Mouse (Mus musculus) forebrain, embryonic 10.5 days (tissue): Measurements from ENCODE around the gene Gm42791. TPM values are rescaled to one million over a fixed set of nuclear protein-coding genes. Genes with fewer than 3 reads are reported as not detected.

Experiments
- DNase-seq: peaks from one replicate; pipeline ENCODE4 v3.0.0-alpha.2; 2017; ENCODE audit warnings: low spot score; ENCODE audit errors: extremely low spot score
- H3K27ac ChIP-seq: fragments of 300-500 bp; sonication (generic); 2 replicates; pipeline ENCODE4 v1.5.1; 2016; ENCODE audit warnings: mild to moderate bottlenecking
- H3K27me3 ChIP-seq: fragments of 300-500 bp; sonication (generic); 2 replicates; pipeline ENCODE4 v1.6.1; 2016; ENCODE audit warnings: mild to moderate bottlenecking; ENCODE audit not compliant: poor library complexity, severe bottlenecking
- H3K36me3 ChIP-seq: fragments of 300-500 bp; sonication (generic); replicated peaks from 2 replicates; pipeline ENCODE4 v1.6.1; 2016; ENCODE audit warnings: mild to moderate bottlenecking, moderate library complexity
- H3K4me1 ChIP-seq: fragments of 300-500 bp; sonication (generic); 2 replicates; pipeline ENCODE4 v1.6.1; 2016
- H3K4me3 ChIP-seq: fragments of 300-500 bp; sonication (generic); 2 replicates; pipeline ENCODE4 v1.5.1; 2016; ENCODE audit warnings: mild to moderate bottlenecking, moderate library complexity
- H3K9me3 ChIP-seq: fragments of 300-500 bp; sonication (generic); 2 replicates; pipeline ENCODE4 v1.6.1; 2016; ENCODE audit warnings: mild to moderate bottlenecking, moderate library complexity
- WGBS: fragments of 180-500 bp; shearing (Covaris S2); methylation state at CpG from one replicate; pipeline ENCODE4 v1.1.7; 2016; 5-methylcytosine and 5-hydroxymethylcytosine counted together
- polyA plus RNA-seq: library from polyadenylated mRNA; unstranded; fragments of >200 nt; fragmentation: Nextera tagmentation; extraction: Ambion mirVana; gene quantifications from 2 replicates; pipeline ENCODE4 v1.2.1, GENCODE M21; 2016

Gm42791 gene
- polyA plus RNA-seq, 1 experiment from 2014 or later, result 1.2 TPM

DNA sequence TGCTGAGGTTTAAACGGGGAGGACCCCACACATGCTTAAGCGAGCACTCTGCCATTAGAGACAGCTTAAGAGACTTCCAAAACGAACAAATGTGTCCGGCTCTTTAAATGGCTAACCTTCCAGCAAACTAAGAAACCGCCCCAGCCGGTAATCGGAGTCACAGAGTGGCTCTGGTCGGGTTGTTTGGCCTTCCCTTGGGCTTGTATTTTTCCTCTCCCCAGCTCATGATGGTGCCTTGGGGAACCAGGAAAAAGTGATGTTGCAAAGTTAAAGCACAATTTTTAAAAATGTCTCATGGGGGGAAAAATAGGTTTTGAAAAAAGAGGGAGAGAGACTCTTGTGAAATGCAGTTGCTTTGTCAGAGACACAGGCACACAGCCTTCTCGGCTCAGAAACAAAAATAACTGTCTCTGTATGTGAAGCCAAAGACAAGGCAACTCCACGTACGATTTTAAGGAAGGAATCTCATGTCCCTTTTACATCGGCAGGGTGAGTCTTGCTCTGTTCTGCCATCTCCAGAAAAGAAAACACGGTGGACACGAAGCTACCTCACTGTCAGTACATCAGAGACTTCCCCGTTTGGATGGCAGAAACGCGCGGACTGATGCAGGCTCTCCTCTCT is 25.2 kb upstream of the Gm42791 start:
- H3K4me1 ChIP-seq, result peaks cover 21% of the 10 kb centered on the region
- H3K36me3 ChIP-seq, result no peaks in the 10 kb centered on the region
- no peaks in the 10 kb centered on the region for H3K9me3 ChIP-seq
- DNase-seq, result no peak
- H3K27ac ChIP-seq, result no peak overlapping the region
- 60% methylated on average over 18 of the region's 18 CpGs for WGBS
- peaks cover 22% of the 10 kb centered on the region for H3K27me3 ChIP-seq
- H3K4me3 ChIP-seq, result no peak overlapping the region

DNA sequence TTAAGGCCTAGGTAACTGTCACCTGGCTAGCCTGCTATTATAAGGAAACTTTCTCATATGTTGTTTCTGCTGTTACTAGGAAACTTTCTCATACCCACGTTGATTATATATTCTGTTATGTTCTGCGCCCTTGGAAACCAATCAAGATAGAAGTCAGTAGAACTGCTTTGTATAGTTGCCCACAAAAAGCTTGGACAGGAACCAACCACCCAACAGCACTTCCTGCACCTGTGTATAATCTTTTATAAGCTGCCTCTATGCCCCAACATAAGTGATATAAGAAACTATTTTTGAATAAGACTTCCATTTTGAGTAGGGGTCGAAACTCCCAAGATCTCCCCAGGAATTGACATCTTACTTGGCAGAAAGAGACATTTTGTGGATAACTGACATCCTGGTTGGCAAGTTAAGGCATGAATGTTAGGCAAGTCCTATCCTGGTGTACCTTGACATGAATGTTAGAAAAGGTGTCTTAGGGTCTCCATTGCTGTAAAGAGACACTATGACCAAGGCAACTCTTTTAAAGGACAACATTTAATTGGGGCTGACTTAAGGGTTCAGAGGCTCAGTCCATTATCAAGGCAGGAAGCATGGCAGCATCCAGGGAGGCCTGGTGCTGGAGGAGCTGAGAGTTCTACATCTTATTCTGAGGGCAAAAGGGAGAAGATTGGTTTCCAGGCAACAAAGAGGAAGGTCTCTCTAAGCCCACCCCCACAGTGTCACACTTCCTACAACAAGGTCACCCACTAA is 22.9 kb upstream of the Gm42791 start:
- Histone ChIP-seq H3K4me3 (no peak overlapping the region), H3K27me3 (peaks cover 37% of the 10 kb centered on the region), H3K27ac (no peak overlapping the region), H3K9me3 (no peaks in the 10 kb centered on the region), H3K4me1 (peaks cover 29% of the 10 kb centered on the region), H3K36me3 (no peaks in the 10 kb centered on the region)
- DNase-seq, result no peak
- WGBS, result 90% methylated on average over 3 of the region's 3 CpGs

- Histone ChIP-seq H3K36me3 (no peaks in the 10 kb centered on the region), H3K4me1 (peaks cover 29% of the 10 kb centered on the region), H3K27me3 (peaks cover 37% of the 10 kb centered on the region), H3K9me3 (no peaks in the 10 kb centered on the region), H3K27ac (no peak overlapping the region), H3K4me3 (no peak overlapping the region)
- DNase-seq, result no peak
- 94% methylated on average over 3 of the region's 3 CpGs for WGBS
Measured at GRCm38 (mm10) chr5:149017181-149017580, 22.2 kb upstream of the Gm42791 start.

- peaks cover 37% of the 10 kb centered on the region for H3K27me3 ChIP-seq
- H3K4me3 ChIP-seq, result peak overlapping the region; percentile 63
- peaks cover 29% of the 10 kb centered on the region for H3K4me1 ChIP-seq
- no peaks in the 10 kb centered on the region for H3K36me3 ChIP-seq
- no peaks in the 10 kb centered on the region for H3K9me3 ChIP-seq
- no peak overlapping the region for H3K27ac ChIP-seq
- no peak for DNase-seq
- WGBS, result 76% methylated on average over 5 of the region's 5 CpGs
Measured at GRCm38 (mm10) chr5:149016261-149016660, 21.3 kb upstream of the Gm42791 start.

DNA sequence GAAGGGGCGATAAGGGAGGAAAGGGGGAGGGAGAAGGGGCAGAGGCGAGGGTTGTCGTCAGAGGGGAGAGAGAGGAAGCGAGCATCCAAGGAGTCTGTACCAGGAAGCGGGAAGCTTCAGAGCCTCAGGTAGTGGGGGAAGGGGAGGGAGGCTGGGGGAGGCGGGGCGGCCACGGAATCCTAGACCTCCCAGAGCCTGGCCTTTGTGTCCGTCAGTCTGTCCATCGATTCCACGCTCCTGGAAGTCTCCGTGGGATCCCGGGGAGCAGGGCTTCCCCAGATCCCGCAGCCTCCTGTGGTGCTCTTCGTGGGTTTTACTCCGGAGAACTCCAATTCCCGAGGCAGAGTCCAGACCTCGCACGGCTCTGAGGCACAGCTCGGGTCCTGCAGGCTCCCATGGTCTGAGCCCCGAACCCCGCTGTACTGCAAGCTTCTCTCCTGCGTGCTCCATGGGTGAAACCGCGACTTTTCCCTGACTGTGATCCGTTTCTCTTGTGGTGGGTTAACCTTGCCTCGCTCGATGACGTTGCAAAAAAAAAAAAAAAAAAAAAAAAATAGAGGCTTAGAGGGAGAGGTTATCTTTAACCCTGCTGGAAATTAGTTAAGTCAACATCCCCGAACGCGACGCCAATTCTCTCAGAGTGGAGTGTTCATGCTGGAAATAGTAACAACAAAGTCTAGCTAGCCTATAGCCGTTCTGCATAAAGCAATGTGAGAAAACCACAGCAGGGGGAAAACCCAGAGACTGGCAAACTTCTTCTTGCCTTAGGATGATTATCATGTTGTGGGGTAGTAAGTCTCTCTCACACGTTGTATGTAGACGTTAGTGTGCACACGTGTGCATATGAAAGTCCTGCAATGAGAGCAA is 20.6 kb upstream of the Gm42791 start:
- Histone ChIP-seq H3K27me3 (peaks cover 37% of the 10 kb centered on the region), H3K27ac (peak overlapping the region; percentile 84), H3K9me3 (no peaks in the 10 kb centered on the region), H3K4me1 (peaks cover 23% of the 10 kb centered on the region), H3K4me3 (peak overlapping the region; percentile 63), H3K36me3 (no peaks in the 10 kb centered on the region)
- 2% methylated on average over 37 of the region's 37 CpGs for WGBS
- DNase-seq, result peak; percentile 39

DNA sequence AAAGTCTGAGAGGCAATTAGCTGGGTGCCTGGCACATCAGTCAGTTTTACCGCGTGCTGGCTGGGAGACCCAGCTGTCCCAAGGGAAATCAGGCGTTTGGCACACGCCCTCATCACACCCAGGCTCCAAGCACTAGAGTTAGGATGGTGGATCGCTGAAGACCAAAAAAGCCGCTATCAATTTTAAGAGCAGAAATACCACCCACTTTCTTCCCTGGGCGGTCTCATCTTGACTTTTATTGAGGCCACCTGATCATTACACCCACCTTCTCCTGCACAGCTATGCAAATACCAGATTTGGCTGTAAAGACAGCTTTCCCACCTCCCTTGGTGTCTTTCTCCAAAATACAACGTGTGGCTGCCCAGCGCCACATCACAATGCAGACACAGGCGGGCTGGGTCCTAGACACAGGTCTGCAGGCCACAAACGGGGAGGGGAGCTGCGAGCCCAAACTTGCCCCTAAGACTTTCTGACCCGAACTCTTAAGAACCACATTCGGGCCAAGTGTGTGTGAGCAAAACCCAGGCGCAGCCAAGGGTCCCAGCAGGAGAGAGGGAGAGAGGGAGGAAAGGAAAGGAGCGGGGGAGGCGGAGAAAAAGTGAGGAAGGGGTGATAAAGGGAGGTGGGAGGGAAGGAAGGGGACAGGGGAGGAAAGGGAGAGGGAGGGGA is 19.8 kb upstream of the Gm42791 start:
- Histone ChIP-seq H3K27me3 (peaks cover 30% of the 10 kb centered on the region), H3K4me1 (peaks cover 21% of the 10 kb centered on the region), H3K4me3 (peak overlapping the region; percentile 63), H3K9me3 (no peaks in the 10 kb centered on the region), H3K36me3 (no peaks in the 10 kb centered on the region), H3K27ac (peak overlapping the region; percentile 84)
- WGBS, result 8% methylated on average over 17 of the region's 17 CpGs
- no peak for DNase-seq

DNA sequence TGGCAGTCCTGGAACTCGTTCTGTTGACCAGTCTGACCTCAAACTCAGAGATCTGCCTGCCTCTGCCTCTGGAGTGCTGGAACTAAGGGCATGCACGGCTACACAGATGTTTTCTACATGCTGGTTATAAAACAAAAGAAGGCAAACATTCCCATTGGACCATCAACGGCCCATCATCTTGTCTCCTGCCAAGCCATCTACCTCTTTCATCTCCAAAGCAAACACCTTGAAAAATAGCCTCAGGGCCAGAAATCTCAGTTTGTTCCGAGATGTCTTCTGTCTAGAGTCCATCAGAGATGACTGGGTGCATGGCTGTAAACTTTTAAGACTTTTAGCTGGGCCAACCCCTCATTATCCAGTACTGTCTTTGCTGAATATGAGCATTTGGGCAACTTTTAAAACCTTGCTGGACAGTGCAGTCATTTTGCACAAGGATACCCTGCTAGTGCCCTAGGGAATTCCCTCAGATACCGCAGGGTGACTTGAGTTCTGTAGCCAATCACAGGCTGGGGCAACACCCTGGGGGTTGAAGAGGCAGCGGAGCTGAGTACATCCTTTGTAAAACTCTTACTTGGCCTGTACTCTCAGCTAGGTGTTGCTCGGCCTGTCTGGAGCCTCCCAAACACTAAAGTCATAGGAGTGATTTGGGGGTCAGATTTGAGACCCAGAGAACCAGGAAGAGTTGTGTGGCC is 19.0 kb upstream of the Gm42791 start:
- Histone ChIP-seq H3K27me3 (peaks cover 30% of the 10 kb centered on the region), H3K4me3 (no peak overlapping the region), H3K27ac (no peak overlapping the region), H3K4me1 (peaks cover 21% of the 10 kb centered on the region), H3K36me3 (no peaks in the 10 kb centered on the region), H3K9me3 (no peaks in the 10 kb centered on the region)
- DNase-seq, result no peak
- WGBS, result 67% methylated on average over 7 of the region's 7 CpGs

DNA sequence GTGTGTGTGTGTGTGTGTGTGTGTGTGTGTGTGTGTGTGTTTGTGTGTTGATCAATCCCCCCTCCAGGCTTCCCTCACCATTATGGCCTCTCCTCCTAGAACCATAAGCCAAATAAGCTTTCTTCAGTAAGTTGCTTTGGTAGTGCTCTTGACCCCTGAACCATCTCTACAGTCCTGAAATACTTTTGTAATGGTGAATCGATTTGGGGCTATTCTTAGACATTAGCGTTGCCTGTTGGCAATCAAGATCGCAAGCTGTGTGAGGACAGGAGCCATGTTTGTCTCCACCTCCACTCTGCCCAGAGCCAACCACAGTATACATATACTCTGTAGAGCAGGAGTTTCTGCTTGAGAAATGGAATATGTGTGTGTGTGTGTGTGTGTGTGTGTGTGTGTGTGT is 14.2 kb upstream of the Gm42791 start:
- H3K36me3 ChIP-seq, result no peaks in the 10 kb centered on the region
- no peak for DNase-seq
- no peak overlapping the region for H3K4me3 ChIP-seq
- H3K27ac ChIP-seq, result no peak overlapping the region
- H3K4me1 ChIP-seq, result peaks cover 25% of the 10 kb centered on the region
- peaks cover 12% of the 10 kb centered on the region for H3K27me3 ChIP-seq
- 92% methylated on average over 3 of the region's 3 CpGs for WGBS
- no peaks in the 10 kb centered on the region for H3K9me3 ChIP-seq

GRCm38 (mm10) chr5:149007295-149007646 is 12.3 kb upstream of the Gm42791 start:
- Histone ChIP-seq H3K36me3 (no peaks in the 10 kb centered on the region), H3K4me1 (peaks cover 36% of the 10 kb centered on the region), H3K9me3 (no peaks in the 10 kb centered on the region), H3K27me3 (peaks cover 7% of the 10 kb centered on the region; the same call in 1 of the 2 replicates), H3K4me3 (no peak overlapping the region), H3K27ac (peak overlapping the region; percentile 83)
- no peak for DNase-seq
- 74% methylated on average over 5 of the region's 5 CpGs for WGBS

DNA sequence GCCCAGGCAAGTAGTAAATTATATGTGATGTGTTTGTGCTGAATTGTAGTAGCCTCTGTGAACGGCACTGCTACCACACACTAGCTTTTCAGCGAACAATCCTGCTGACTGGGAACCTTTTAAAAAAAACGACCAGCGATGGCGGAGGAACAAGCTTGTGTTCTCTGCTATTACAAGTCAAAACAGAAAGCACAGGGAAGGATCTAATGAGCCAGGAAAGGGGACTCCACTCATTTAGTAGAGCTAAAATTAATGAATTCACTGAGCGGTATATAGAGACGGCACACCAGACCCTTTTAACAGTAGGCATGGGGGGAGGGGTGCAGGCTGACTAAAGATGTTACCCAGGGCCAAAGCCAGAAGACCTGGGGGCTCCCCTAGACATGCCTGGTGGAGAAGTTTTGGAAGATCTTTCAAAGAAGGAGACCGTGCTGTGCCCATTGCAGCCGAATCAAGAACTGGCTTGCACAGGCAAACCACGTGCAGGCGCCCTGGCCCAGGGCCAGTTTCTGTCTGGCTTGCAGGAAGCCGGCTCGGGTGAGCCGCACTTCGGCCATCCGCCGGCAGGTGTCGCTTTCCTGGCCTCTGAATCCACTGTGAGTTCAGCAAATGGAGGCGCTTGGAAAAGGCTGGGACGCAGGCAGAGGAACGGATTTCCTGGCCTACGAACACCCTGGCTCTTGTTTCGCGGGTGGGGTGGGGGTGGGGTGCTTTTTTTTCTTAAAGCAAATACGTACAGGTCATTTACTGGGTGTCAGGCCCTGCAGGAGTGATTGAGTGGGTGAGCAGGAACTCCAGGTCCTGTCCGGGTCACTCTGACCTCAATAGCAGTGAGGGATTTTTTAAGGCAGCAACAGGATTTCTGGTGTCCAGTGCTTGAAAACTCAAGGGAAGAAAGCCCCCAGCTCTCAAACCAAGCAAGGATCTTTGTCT is 11.7 kb upstream of the Gm42791 start:
- WGBS, result 19% methylated on average over 26 of the region's 26 CpGs
- H3K27me3 ChIP-seq, result peaks cover 7% of the 10 kb centered on the region; the same call in 1 of the 2 replicates
- no peaks in the 10 kb centered on the region for H3K36me3 ChIP-seq
- peak overlapping the region; percentile 34; the same call in 1 of the 2 replicates for H3K4me3 ChIP-seq
- peak; percentile 98 for DNase-seq
- peak overlapping the region; percentile 83 for H3K27ac ChIP-seq
- H3K9me3 ChIP-seq, result no peaks in the 10 kb centered on the region
- H3K4me1 ChIP-seq, result peaks cover 41% of the 10 kb centered on the region

DNA sequence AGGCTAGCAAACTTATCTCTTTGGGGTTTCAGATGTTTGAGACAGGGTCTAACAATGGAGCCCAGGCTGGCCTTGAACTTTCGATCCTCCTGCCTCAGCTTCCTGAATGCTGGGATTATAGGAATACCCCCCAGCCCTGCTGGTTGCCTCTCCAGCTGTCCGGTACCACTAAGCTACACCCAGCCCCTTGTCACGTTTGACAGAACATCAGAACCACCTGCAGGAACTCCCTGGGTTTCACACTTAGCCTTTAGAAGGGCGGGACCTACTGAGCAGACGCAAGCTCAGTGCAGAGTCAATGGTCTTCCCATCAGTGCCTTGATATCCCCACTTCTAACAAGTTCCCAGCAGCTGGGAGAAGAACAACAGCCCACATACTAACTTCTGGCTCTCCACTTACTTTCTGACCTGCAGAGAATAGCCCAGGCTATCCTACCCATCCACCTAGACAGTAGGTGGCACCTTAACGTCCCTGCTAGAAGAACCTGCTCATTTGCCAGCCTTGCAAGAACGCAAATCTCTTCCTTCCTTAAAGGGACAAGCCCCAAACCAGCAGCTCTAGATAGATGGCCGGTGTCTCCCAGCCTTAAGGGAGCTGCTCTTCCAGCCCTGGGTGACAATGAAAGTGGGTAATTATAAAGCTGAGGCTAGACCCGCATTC is 10.9 kb upstream of the Gm42791 start:
- H3K4me1 ChIP-seq, result peaks cover 41% of the 10 kb centered on the region
- no peaks in the 10 kb centered on the region for H3K36me3 ChIP-seq
- H3K27ac ChIP-seq, result peak overlapping the region; percentile 83
- no peaks in the 10 kb centered on the region for H3K9me3 ChIP-seq
- WGBS, result 72% methylated on average over 9 of the region's 9 CpGs
- DNase-seq, result no peak
- peaks cover 7% of the 10 kb centered on the region; the same call in 1 of the 2 replicates for H3K27me3 ChIP-seq
- H3K4me3 ChIP-seq, result 0 out of 2 replicates have a peak overlapping the region, but pooled peaks have one; percentile 34
